ENCODE assay signal across 8 mouse cellular contexts in genomic region chr1:38836477-38836872, GRCm38 (mm10). TPM values are rescaled to one million over a fixed set of nuclear protein-coding genes. Genes with fewer than 3 reads are reported as not detected.
DNase-seq lines count a peak whose midpoint lies in the region; ATAC-seq and TF ChIP-seq lines count a peak whose summit lies in the region.

TSS of gene Lonrf2 (minus strand) at chr1:38836711.

- under 1% methylated on average over 41 of the region's 47 CpGs for WGBS in forebrain, embryonic 13.5 days
- WGBS in intestine, postnatal 0 days: 2% methylated on average over 47 of the region's 47 CpGs
- 3% methylated on average over 47 of the region's 47 CpGs for WGBS in liver, embryonic 15.5 days (ENCODE audit: insufficient replicate concordance)
- 5% methylated on average over 47 of the region's 47 CpGs for WGBS in small intestine, adult 2 months
- WGBS in thymus, adult 2 months: 4% methylated on average over 47 of the region's 47 CpGs

- TF ChIP-seq CTCF in intestine, postnatal 0 days (IDR thresholded peaks at IDR 0.05; ENCODE audit: low read depth): no peak
- no peak for TF ChIP-seq CTCF in small intestine, adult 2 months (IDR thresholded peaks at IDR 0.05; ENCODE audit: extremely low read depth, insufficient read length, insufficient replicate concordance, low read depth, low read length)
- TF ChIP-seq CTCF in thymus, adult 2 months (IDR thresholded peaks at IDR 0.05; ENCODE audit: borderline replicate concordance, control insufficient read depth, extremely low read depth, insufficient read depth, low read length, poor library complexity): no peak

- H3K4me2 ChIP-seq in forebrain, embryonic 13.5 days: peak within 1 kb of the TSS; percentile 99
- peak within 1 kb of the TSS; percentile 93 for H3K4me2 ChIP-seq in intestine, postnatal 0 days (replicated peaks; ENCODE audit: low read depth)
- peak within 1 kb of the TSS; percentile 51 for H3K4me2 ChIP-seq in liver, embryonic 15.5 days

- H3K27ac ChIP-seq in brown adipose tissue, adult 24 weeks (replicated peaks; ENCODE audit: low read depth, low read length): no peak within 1 kb of the TSS
- peak within 1 kb of the TSS; percentile 91 for H3K27ac ChIP-seq in forebrain, embryonic 13.5 days
- no peak within 1 kb of the TSS for H3K27ac ChIP-seq in intestine, postnatal 0 days (ENCODE audit: low read depth, low read length)
- H3K27ac ChIP-seq in liver, embryonic 15.5 days (replicated peaks): no peak within 1 kb of the TSS
- H3K27ac ChIP-seq in small intestine, adult 2 months (ENCODE audit: insufficient read depth, low read depth, low read length): no peak within 1 kb of the TSS
- H3K27ac ChIP-seq in thymus, adult 2 months (ENCODE audit: control insufficient read depth, insufficient read depth, low read length): no peak within 1 kb of the TSS

- no peak for TF ChIP-seq POLR2A in small intestine, adult 2 months (IDR thresholded peaks at IDR 0.05; ENCODE audit: low read depth, low read length)
- no peak for TF ChIP-seq POLR2A in thymus, adult 2 months (IDR thresholded peaks at IDR 0.05; ENCODE audit: control insufficient read depth, extremely low read depth, insufficient read depth, low read length, poor library complexity)

- H3K4me1 ChIP-seq in brown adipose tissue, adult 24 weeks (ENCODE audit: control insufficient read depth, insufficient read depth, insufficient read length, low read length): no peaks in the 10 kb centered on the region
- peaks cover 7% of the 10 kb centered on the region for H3K4me1 ChIP-seq in forebrain, embryonic 13.5 days
- no peaks in the 10 kb centered on the region for H3K4me1 ChIP-seq in intestine, postnatal 0 days (replicated peaks; ENCODE audit: control insufficient read depth, insufficient read depth, low read length)
- no peaks in the 10 kb centered on the region for H3K4me1 ChIP-seq in liver, embryonic 15.5 days (replicated peaks)
- no peaks in the 10 kb centered on the region for H3K4me1 ChIP-seq in small intestine, adult 2 months (ENCODE audit: control insufficient read depth, insufficient read depth, insufficient read length, low read length)
- no peaks in the 10 kb centered on the region for H3K4me1 ChIP-seq in thymus, adult 2 months (replicated peaks; ENCODE audit: control insufficient read depth, insufficient read depth, low read length)

- H3K9me3 ChIP-seq in forebrain, embryonic 13.5 days (replicated peaks): no peaks in the 10 kb centered on the region
- H3K9me3 ChIP-seq in intestine, postnatal 0 days (ENCODE audit: control insufficient read depth): no peaks in the 10 kb centered on the region
- H3K9me3 ChIP-seq in liver, embryonic 15.5 days (replicated peaks): no peaks in the 10 kb centered on the region

- peak; percentile 14 for DNase-seq in gastrocnemius, postnatal 10 days
- no peak for DNase-seq in gastrocnemius, postnatal 36 days
- DNase-seq in thymus, adult 2 months: no peak

- H3K27me3 ChIP-seq in forebrain, embryonic 13.5 days: peaks cover 39% of the 10 kb centered on the region
- H3K27me3 ChIP-seq in intestine, postnatal 0 days (replicated peaks; ENCODE audit: control insufficient read depth, insufficient read depth, low read length): peaks cover 25% of the 10 kb centered on the region
- H3K27me3 ChIP-seq in liver, embryonic 15.5 days: peaks cover 46% of the 10 kb centered on the region
- H3K27me3 ChIP-seq in small intestine, adult 2 months (ENCODE audit: control insufficient read depth, insufficient read depth, low read length): peaks cover 5% of the 10 kb centered on the region
- H3K27me3 ChIP-seq in thymus, adult 2 months (ENCODE audit: control insufficient read depth, insufficient read depth, low read length): peaks cover 2% of the 10 kb centered on the region; the same call in 1 of the 2 replicates

- peak within 1 kb of the TSS; percentile 86 for H3K9ac ChIP-seq in forebrain, embryonic 13.5 days
- H3K9ac ChIP-seq in intestine, postnatal 0 days (ENCODE audit: low read depth, low read length): peak within 1 kb of the TSS; percentile 31
- H3K9ac ChIP-seq in liver, embryonic 15.5 days: no peak within 1 kb of the TSS

- H3K36me3 ChIP-seq in forebrain, embryonic 13.5 days (ENCODE audit: poor library complexity, severe bottlenecking): peaks cover 5% of the 10 kb centered on the region; the same call in 1 of the 2 replicates
- no peaks in the 10 kb centered on the region for H3K36me3 ChIP-seq in intestine, postnatal 0 days (ENCODE audit: control insufficient read depth, insufficient read depth)
- no peaks in the 10 kb centered on the region for H3K36me3 ChIP-seq in liver, embryonic 15.5 days (replicated peaks)
- no peaks in the 10 kb centered on the region for H3K36me3 ChIP-seq in small intestine, adult 2 months (ENCODE audit: control insufficient read depth, insufficient read depth, low read length)
- no peaks in the 10 kb centered on the region for H3K36me3 ChIP-seq in thymus, adult 2 months (ENCODE audit: control insufficient read depth, insufficient read depth, low read length)

- peak within 1 kb of the TSS; percentile 51 for H3K4me3 ChIP-seq in brown adipose tissue, adult 24 weeks (ENCODE audit: insufficient read depth, low read depth, low read length)
- peak within 1 kb of the TSS; percentile 72 for H3K4me3 ChIP-seq in forebrain, embryonic 13.5 days
- peak within 1 kb of the TSS; percentile 50 for H3K4me3 ChIP-seq in intestine, postnatal 0 days (ENCODE audit: low read depth, low read length)
- H3K4me3 ChIP-seq in liver, embryonic 15.5 days (replicated peaks): peak within 1 kb of the TSS; percentile 35
- H3K4me3 ChIP-seq in small intestine, adult 2 months (ENCODE audit: low read depth, low read length): peak within 1 kb of the TSS; percentile 43
- no peak within 1 kb of the TSS for H3K4me3 ChIP-seq in thymus, adult 2 months (ENCODE audit: control insufficient read depth, insufficient read depth, low read length)

- intact Hi-C loops in gastrocnemius, postnatal 36 days (cut with DNase I): no loop called here

- ATAC-seq in forebrain, embryonic 13.5 days: peak; percentile 92
- 0 out of 2 replicates have a peak, but pooled peaks have one; percentile 22 for ATAC-seq in intestine, postnatal 0 days
- ATAC-seq in liver, embryonic 15.5 days (ENCODE audit: insufficient read depth): no peak

RNA-seq across cellular contexts. Expression of gene Lonrf2, which starts in this region (rescaled TPM):
- 1 to 10 TPM; 1.7 to 2.4 TPM for total RNA-seq in gastrocnemius, postnatal 10 days (2021)
- total RNA-seq in gastrocnemius, postnatal 36 days (2021): under 1 TPM; 0.28 to 0.42 TPM
- 0.20 TPM in 1 of 2 replicates, not detected in the other for polyA plus RNA-seq in brown adipose tissue, adult 24 weeks (2012; ENCODE audit: insufficient read depth, insufficient read length, missing spikeins)
- 6.9 and 7.0 TPM in 2 replicates for polyA plus RNA-seq in forebrain, embryonic 13.5 days (2015; fragmentation: Nextera tagmentation; extraction: Ambion mirVana)
- 0.38 and 0.52 TPM in 2 replicates for polyA plus RNA-seq in intestine, postnatal 0 days (2015; fragmentation: Nextera tagmentation; extraction: Ambion mirVana)
- 0.08 TPM in 1 of 2 replicates, not detected in the other for polyA plus RNA-seq in liver, embryonic 15.5 days (2015; fragmentation: Nextera tagmentation; extraction: Ambion mirVana)
- polyA plus RNA-seq in small intestine, adult 2 months (2012; rRNA removed): 0.20 and 0.29 TPM in 2 replicates
- 0.46 and 0.47 TPM in 2 replicates for polyA plus RNA-seq in thymus, adult 2 months (2012; rRNA removed)

Comparison
In these comparisons a context has a peak if more than half of its experiments do, and no peak if none do; other contexts are left out.
1. Peak in ATAC-seq, H3K4me3 ChIP-seq, H3K9ac ChIP-seq and H3K4me2 ChIP-seq in intestine, postnatal 0 days; RNA of the gene not detected or under 1 TPM.